Mouse (Mus musculus) hindbrain, embryonic 14.5 days (tissue): Measurements from ENCODE around the gene Eef2. TPM values are rescaled to one million over a fixed set of nuclear protein-coding genes. Genes with fewer than 3 reads are reported as not detected.

Experiments used
- ATAC-seq: fragments of 200-750 bp; cut with Nextera tagmentation; 2 replicates; pipeline ENCODE4 v1.8.0; 2017; ENCODE audit warnings: moderate number of reproducible peaks, mild to moderate bottlenecking, moderate TSS enrichment, moderate library complexity; ENCODE audit not compliant: low FRiP score
- DNase-seq: peaks from one replicate; pipeline ENCODE4 v3.0.0-alpha.2; 2015; ENCODE audit warnings: low spot score
- H3K27ac ChIP-seq: fragments of 300-500 bp; sonication (generic); 2 replicates; pipeline ENCODE4 v1.5.1; 2014; ENCODE audit warnings: mild to moderate bottlenecking, moderate library complexity
- H3K27me3 ChIP-seq: fragments of 300-500 bp; sonication (generic); 2 replicates; pipeline ENCODE4 v1.6.1; 2014; ENCODE audit warnings: mild to moderate bottlenecking, low read length, mixed read lengths; ENCODE audit not compliant: control insufficient read depth, insufficient read depth
- H3K36me3 ChIP-seq: fragments of 300-500 bp; sonication (generic); replicated peaks from 2 replicates; pipeline ENCODE4 v1.6.1; 2014; ENCODE audit not compliant: control insufficient read depth, insufficient read depth
- H3K4me1 ChIP-seq: fragments of 300-500 bp; sonication (generic); replicated peaks from 2 replicates; pipeline ENCODE4 v1.6.1; 2014; ENCODE audit warnings: antibody characterized with exemption, low read length, mixed read lengths; ENCODE audit not compliant: control insufficient read depth, insufficient read depth
- H3K4me2 ChIP-seq: fragments of 300-500 bp; sonication (generic); replicated peaks from 2 replicates; pipeline ENCODE4 v1.6.1; 2014; ENCODE audit warnings: mild to moderate bottlenecking, moderate library complexity
- H3K4me3 ChIP-seq: fragments of 300-500 bp; sonication (generic); replicated peaks from 2 replicates; pipeline ENCODE4 v1.5.1; 2014; ENCODE audit warnings: mild to moderate bottlenecking, low read length
- H3K9ac ChIP-seq: fragments of 300-500 bp; sonication (generic); 2 replicates; pipeline ENCODE4 v1.6.1; 2014
- H3K9me3 ChIP-seq: fragments of 300-500 bp; sonication (generic); 2 replicates; pipeline ENCODE4 v1.6.1; 2016; ENCODE audit warnings: low read length; ENCODE audit not compliant: control insufficient read depth
- WGBS: fragments of 180-500 bp; shearing (Covaris S2); extraction: QIAGEN DNeasy Blood & Tissue Kit; methylation state at CpG from one replicate; pipeline ENCODE4 v1.1.7; 2014; 5-methylcytosine and 5-hydroxymethylcytosine counted together
- polyA plus RNA-seq: library from polyadenylated mRNA; unstranded; fragments of >200 nt; fragmentation: Nextera tagmentation; extraction: Ambion mirVana; gene quantifications from 2 replicates; pipeline ENCODE4 v1.2.1, GENCODE M21; 2014

Eef2 gene
- polyA plus RNA-seq, 1 experiment from 2014 or later: 413 TPM

- H3K36me3 ChIP-seq: peaks cover 5% of the 10 kb centered on the region
- ATAC-seq: no peak
- peak overlapping the region; percentile 68 for H3K4me3 ChIP-seq
- WGBS: 62% methylated on average over 11 of the region's 11 CpGs
- no peak for DNase-seq
- H3K4me2 ChIP-seq: peak overlapping the region; percentile 91
- H3K27ac ChIP-seq: no peak overlapping the region
- no peaks in the 10 kb centered on the region for H3K9me3 ChIP-seq
- peak overlapping the region; percentile 80 for H3K9ac ChIP-seq
- peaks cover 29% of the 10 kb centered on the region for H3K4me1 ChIP-seq
- H3K27me3 ChIP-seq: peaks cover 17% of the 10 kb centered on the region
Observed at GRCm38 (mm10) chr10:81138821-81139528, 37.5 kb upstream of the Eef2 start.

GRCm38 (mm10) chr10:81139529-81139846 is 36.9 kb upstream of the Eef2 start:
- Histone ChIP-seq H3K36me3 (peaks cover 10% of the 10 kb centered on the region), H3K27me3 (peaks cover 12% of the 10 kb centered on the region; the same call in 1 of the 2 replicates), H3K4me2 (peak overlapping the region; percentile 91), H3K4me1 (peaks cover 29% of the 10 kb centered on the region), H3K4me3 (no peak overlapping the region), H3K9ac (peak overlapping the region; percentile 80; the same call in 1 of the 2 replicates), H3K27ac (no peak overlapping the region), H3K9me3 (no peaks in the 10 kb centered on the region)
- DNase-seq (no peak), ATAC-seq (no peak)
- 76% methylated on average over 4 of the region's 4 CpGs for WGBS

- H3K9ac ChIP-seq: peak overlapping the region; percentile 20; the same call in 1 of the 2 replicates
- H3K4me2 ChIP-seq: peak overlapping the region; percentile 3
- no peak overlapping the region for H3K27ac ChIP-seq
- DNase-seq (no peak), ATAC-seq (no peak)
- H3K9me3 ChIP-seq: no peaks in the 10 kb centered on the region
- peaks cover 29% of the 10 kb centered on the region for H3K4me1 ChIP-seq
- H3K4me3 ChIP-seq: no peak overlapping the region
- WGBS: 69% methylated on average over 8 of the region's 8 CpGs
- peaks cover 15% of the 10 kb centered on the region for H3K36me3 ChIP-seq
- peaks cover 7% of the 10 kb centered on the region; the same call in 1 of the 2 replicates for H3K27me3 ChIP-seq
Observed at GRCm38 (mm10) chr10:81140005-81140404, 36.4 kb upstream of the Eef2 start.

GRCm38 (mm10) chr10:81140717-81141454 is 35.5 kb upstream of the Eef2 start:
- 67% methylated on average over 10 of the region's 10 CpGs for WGBS
- Histone ChIP-seq H3K4me3 (no peak overlapping the region), H3K27me3 (no peaks in the 10 kb centered on the region), H3K4me2 (peak overlapping the region; percentile 3), H3K9me3 (no peaks in the 10 kb centered on the region), H3K36me3 (peaks cover 24% of the 10 kb centered on the region), H3K9ac (peak overlapping the region; percentile 20; the same call in 1 of the 2 replicates), H3K4me1 (peaks cover 29% of the 10 kb centered on the region), H3K27ac (no peak overlapping the region)
- DNase-seq: no peak
- no peak for ATAC-seq

- Histone ChIP-seq H3K9me3 (no peaks in the 10 kb centered on the region), H3K27me3 (no peaks in the 10 kb centered on the region), H3K4me1 (peaks cover 29% of the 10 kb centered on the region), H3K9ac (0 out of 2 replicates have a peak overlapping the region, but pooled peaks have one; percentile 19), H3K4me2 (no peak overlapping the region), H3K4me3 (no peak overlapping the region), H3K27ac (no peak overlapping the region), H3K36me3 (peaks cover 31% of the 10 kb centered on the region)
- 72% methylated on average over 7 of the region's 7 CpGs for WGBS
- ATAC-seq: no peak
- no peak for DNase-seq
Observed at GRCm38 (mm10) chr10:81141455-81142210, 34.8 kb upstream of the Eef2 start.

GRCm38 (mm10) chr10:81142551-81142981 is 33.9 kb upstream of the Eef2 start:
- H3K4me3 ChIP-seq: no peak overlapping the region
- H3K9me3 ChIP-seq: no peaks in the 10 kb centered on the region
- H3K27me3 ChIP-seq: no peaks in the 10 kb centered on the region
- WGBS: 52% methylated on average over 5 of the region's 5 CpGs
- H3K9ac ChIP-seq: no peak overlapping the region
- DNase-seq (no peak), ATAC-seq (no peak)
- peaks cover 29% of the 10 kb centered on the region for H3K4me1 ChIP-seq
- H3K27ac ChIP-seq: no peak overlapping the region
- peaks cover 41% of the 10 kb centered on the region for H3K36me3 ChIP-seq
- no peak overlapping the region for H3K4me2 ChIP-seq

- Histone ChIP-seq H3K4me1 (peaks cover 28% of the 10 kb centered on the region), H3K9ac (no peak overlapping the region), H3K36me3 (peaks cover 47% of the 10 kb centered on the region), H3K4me2 (no peak overlapping the region), H3K27me3 (no peaks in the 10 kb centered on the region), H3K4me3 (no peak overlapping the region), H3K27ac (no peak overlapping the region), H3K9me3 (no peaks in the 10 kb centered on the region)
- 90% methylated on average over 6 of the region's 7 CpGs for WGBS
- ATAC-seq: no peak
- DNase-seq: no peak
Observed at GRCm38 (mm10) chr10:81143157-81143633, 33.2 kb upstream of the Eef2 start.

GRCm38 (mm10) chr10:81143845-81144437 is 32.5 kb upstream of the Eef2 start:
- H3K36me3 ChIP-seq: peaks cover 54% of the 10 kb centered on the region
- no peaks in the 10 kb centered on the region for H3K27me3 ChIP-seq
- peaks cover 21% of the 10 kb centered on the region for H3K4me1 ChIP-seq
- ATAC-seq (no peak), DNase-seq (no peak)
- 97% methylated on average over 52 of the region's 52 CpGs for WGBS
- H3K9ac ChIP-seq: no peak overlapping the region
- no peak overlapping the region for H3K4me3 ChIP-seq
- H3K27ac ChIP-seq: no peak overlapping the region
- no peak overlapping the region for H3K4me2 ChIP-seq
- H3K9me3 ChIP-seq: no peaks in the 10 kb centered on the region
